Mouse (Mus musculus): ENCODE measurements around the gene Ebf1.

The Ebf1 gene

GRCm38 (mm10) chr11:44702716-44703486 is 85.8 kb downstream of the Ebf1 start:
- DNase-seq (ENCODE audit: low spot score) = no peak

GRCm38 (mm10) chr11:44703951-44704350 is 86.8 kb downstream of the Ebf1 start:
- no peak for DNase-seq (ENCODE audit: low spot score)

- DNase-seq (ENCODE audit: low spot score) = no peak
Measured at GRCm38 (mm10) chr11:44705811-44706210, 88.7 kb downstream of the Ebf1 start.

GRCm38 (mm10) chr11:44706386-44706785 is 89.3 kb downstream of the Ebf1 start:
- no peak for DNase-seq (ENCODE audit: low spot score)

- DNase-seq (ENCODE audit: low spot score) = no peak
Measured at GRCm38 (mm10) chr11:44707381-44708289, 90.5 kb downstream of the Ebf1 start.

GRCm38 (mm10) chr11:44708290-44708685 is 91.2 kb downstream of the Ebf1 start:
- DNase-seq (ENCODE audit: low spot score) = no peak

GRCm38 (mm10) chr11:44709073-44709618 is 92.0 kb downstream of the Ebf1 start:
- no peak for DNase-seq (ENCODE audit: low spot score)

GRCm38 (mm10) chr11:44709869-44710460 is 92.8 kb downstream of the Ebf1 start:
- no peak for DNase-seq (ENCODE audit: low spot score)

GRCm38 (mm10) chr11:44710861-44711260 is 93.7 kb downstream of the Ebf1 start:
- DNase-seq (ENCODE audit: low spot score) = no peak

- DNase-seq (ENCODE audit: low spot score) = no peak
Measured at GRCm38 (mm10) chr11:44714188-44714587, 97.1 kb downstream of the Ebf1 start.

- no peak for DNase-seq (ENCODE audit: low spot score)
Measured at GRCm38 (mm10) chr11:44715776-44716175, 98.7 kb downstream of the Ebf1 start.

GRCm38 (mm10) chr11:44716928-44717327 is 99.8 kb downstream of the Ebf1 start:
- DNase-seq (ENCODE audit: low spot score) = no peak

- no peak for DNase-seq (ENCODE audit: low spot score)
Measured at GRCm38 (mm10) chr11:44717636-44718035, 100.5 kb downstream of the Ebf1 start.

GRCm38 (mm10) chr11:44721976-44722375 is 104.9 kb downstream of the Ebf1 start:
- no peak for DNase-seq (ENCODE audit: low spot score)

GRCm38 (mm10) chr11:44723950-44724502 is 106.9 kb downstream of the Ebf1 start:
- DNase-seq (ENCODE audit: low spot score) = no peak

GRCm38 (mm10) chr11:44725732-44726131 is 108.6 kb downstream of the Ebf1 start:
- no peak for DNase-seq (ENCODE audit: low spot score)

GRCm38 (mm10) chr11:44727376-44727775 is 110.3 kb downstream of the Ebf1 start:
- no peak for DNase-seq (ENCODE audit: low spot score)

- DNase-seq (ENCODE audit: low spot score) = no peak
Measured at GRCm38 (mm10) chr11:44727821-44728220, 110.7 kb downstream of the Ebf1 start.

GRCm38 (mm10) chr11:44728271-44728670 is 111.2 kb downstream of the Ebf1 start:
- no peak for DNase-seq (ENCODE audit: low spot score)

GRCm38 (mm10) chr11:44729931-44730330 is 112.8 kb downstream of the Ebf1 start:
- no peak for DNase-seq (ENCODE audit: low spot score)

GRCm38 (mm10) chr11:44731763-44732162 is 114.6 kb downstream of the Ebf1 start:
- no peak for DNase-seq (ENCODE audit: low spot score)

- DNase-seq (ENCODE audit: low spot score) = no peak
Measured at GRCm38 (mm10) chr11:44733276-44733675, 116.2 kb downstream of the Ebf1 start.
